Mouse (Mus musculus): ENCODE measurements at regions not wholly inside any gene's neighbourhood (a gene's known extent, or its start where the extent isn't known, plus 50 kb on each side); places are given as distances from the start of the nearest gene placed in this dataset.

- TF ChIP-seq CTCF (IDR thresholded peaks at IDR 0.05; ENCODE audit: extremely low read depth, insufficient read length, insufficient replicate concordance, low read depth, low read length), result no peak
- TF ChIP-seq POLR2A (IDR thresholded peaks at IDR 0.05; ENCODE audit: low read depth, low read length), result no peak
These were observed 1297.2 kb upstream of the A1bg start for GRCm38 (mm10) chr15:62219934-62220540.

All from small intestine, adult 2 months (tissue).